29 mouse cellular contexts compared by ENCODE assay signal in the genomic region with DNA sequence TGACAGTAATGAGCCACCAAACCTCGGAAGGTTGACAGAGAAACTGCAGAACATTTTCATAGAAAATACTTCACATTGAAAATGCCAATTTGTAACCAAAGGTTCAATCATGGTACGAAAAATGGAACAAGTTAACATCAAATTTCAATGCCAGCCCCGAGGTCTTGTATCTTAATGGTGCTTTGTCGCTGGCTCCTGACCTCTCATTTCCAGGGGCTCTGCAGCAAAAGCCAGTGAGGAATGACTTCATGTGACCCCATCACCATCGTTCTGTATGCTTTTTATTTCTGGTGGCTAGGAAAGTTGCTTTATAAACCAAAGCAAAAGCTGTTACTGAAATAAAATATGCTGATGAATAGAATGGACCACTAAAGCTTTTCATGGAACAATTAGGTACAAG.
"Had no signal": no experiment of that assay in that cellular context is flagged by ENCODE, and none has a peak within 500 bp of the region (broad histone marks: within the 10 kb centered on the region; RNA-seq: fewer than 3 reads in every experiment).

No protein-coding gene starts in this region.

- H3K36me3 ChIP-seq: limb, embryonic 10.5 days; limb, embryonic 12.5 days; limb, embryonic 13.5 days; limb, embryonic 15.5 days; liver, embryonic 12.5 days; liver, embryonic 13.5 days; liver, embryonic 15.5 days; lung, embryonic 15.5 days; midbrain, embryonic 12.5 days; midbrain, embryonic 13.5 days; midbrain, embryonic 15.5 days; neural tube, embryonic 12.5 days had no signal

- H3K27me3 ChIP-seq: limb, embryonic 12.5 days; limb, embryonic 13.5 days; limb, embryonic 15.5 days; liver, embryonic 12.5 days; liver, embryonic 13.5 days; liver, embryonic 15.5 days; lung, embryonic 15.5 days; megakaryocyte, embryonic 14.5 days; midbrain, embryonic 12.5 days; midbrain, embryonic 13.5 days; midbrain, embryonic 15.5 days; neural tube, embryonic 12.5 days had no signal

- H3K4me3 ChIP-seq: limb, embryonic 10.5 days; limb, embryonic 12.5 days; limb, embryonic 13.5 days; limb, embryonic 15.5 days; liver, embryonic 12.5 days; liver, embryonic 13.5 days; liver, embryonic 15.5 days; lung, embryonic 15.5 days; megakaryocyte, embryonic 14.5 days; midbrain, embryonic 12.5 days; midbrain, embryonic 13.5 days; midbrain, embryonic 15.5 days; myocyte; neural tube, embryonic 12.5 days had no signal

- DNase-seq: left cerebral cortex, postnatal 4 days; liver; liver, embryonic 13.5 days; liver, postnatal 0 days; lung, adult 18-20 months; lung, adult 2 months; lung, embryonic 14.5 days; lung, postnatal 10 days; lung, postnatal 14 days; lung, postnatal 36 days; lung, postnatal 4 days had no signal

- H3K9ac ChIP-seq: limb, embryonic 12.5 days; limb, embryonic 13.5 days; limb, embryonic 15.5 days; liver, embryonic 12.5 days; liver, embryonic 13.5 days; liver, embryonic 14.5 days; liver, embryonic 15.5 days; liver, postnatal 0 days; lung, embryonic 14.5 days; lung, embryonic 15.5 days; midbrain, embryonic 12.5 days; midbrain, embryonic 13.5 days; midbrain, embryonic 15.5 days; neural tube, embryonic 12.5 days had no signal

- H3K9me3 ChIP-seq: limb, embryonic 10.5 days; limb, embryonic 12.5 days; limb, embryonic 13.5 days; limb, embryonic 15.5 days; liver, embryonic 12.5 days; liver, embryonic 13.5 days; liver, embryonic 15.5 days; lung, embryonic 15.5 days; megakaryocyte, embryonic 14.5 days; midbrain, embryonic 12.5 days; midbrain, embryonic 13.5 days; midbrain, embryonic 15.5 days; neural tube, embryonic 12.5 days had no signal

- H3K4me1 ChIP-seq: limb, embryonic 10.5 days; limb, embryonic 12.5 days; limb, embryonic 13.5 days; limb, embryonic 15.5 days; liver, embryonic 12.5 days; liver, embryonic 13.5 days; liver, embryonic 15.5 days; lung, embryonic 15.5 days; megakaryocyte, embryonic 14.5 days; neural tube, embryonic 12.5 days had no signal

- ATAC-seq: liver, embryonic 12.5 days; liver, postnatal 0 days; lung, postnatal 0 days; midbrain, embryonic 13.5 days; midbrain, embryonic 15.5 days; midbrain, embryonic 16.5 days had no signal

- H3K27ac ChIP-seq: limb, embryonic 10.5 days; limb, embryonic 12.5 days; limb, embryonic 13.5 days; limb, embryonic 15.5 days; liver, embryonic 12.5 days; liver, embryonic 13.5 days; liver, embryonic 14.5 days; liver, embryonic 15.5 days; lung, embryonic 15.5 days; macrophage; midbrain, embryonic 12.5 days; midbrain, embryonic 13.5 days; midbrain, embryonic 15.5 days; neural tube, embryonic 12.5 days had no signal

- H3K4me2 ChIP-seq: limb, embryonic 12.5 days; limb, embryonic 13.5 days; limb, embryonic 15.5 days; liver, embryonic 11.5 days; liver, embryonic 12.5 days; liver, embryonic 13.5 days; liver, embryonic 15.5 days; lung, embryonic 14.5 days; lung, embryonic 15.5 days; midbrain, embryonic 12.5 days; midbrain, embryonic 13.5 days; midbrain, embryonic 15.5 days; neural tube, embryonic 12.5 days had no signal
